In the genomic region with DNA sequence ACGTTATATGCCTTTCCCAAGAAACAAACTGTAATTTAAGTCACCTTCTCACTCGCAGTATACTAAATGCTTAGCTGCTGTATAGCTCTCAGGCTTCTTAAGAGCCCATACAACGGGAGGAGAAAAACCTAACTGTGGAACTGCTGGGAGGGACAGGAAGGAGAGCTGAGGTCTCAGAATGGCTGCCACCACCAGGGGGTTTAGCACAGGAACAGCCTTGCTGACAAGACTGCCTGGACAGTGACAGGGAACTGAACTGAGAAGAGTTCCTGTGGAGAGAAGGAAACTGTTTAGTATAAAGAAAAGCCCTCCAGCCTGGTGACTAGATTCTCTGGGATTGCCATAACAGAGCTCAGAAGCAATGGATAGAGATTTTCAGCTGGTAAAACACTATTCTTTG, we compare ENCODE assay signal across 20 mouse cellular contexts. TPM values are rescaled to one million over a fixed set of nuclear protein-coding genes. Genes with fewer than 3 reads are reported as not detected.
DNase-seq lines count a peak whose midpoint lies in the region; ATAC-seq and TF ChIP-seq lines count a peak whose summit lies in the region.
"Had no signal": no experiment of that assay in that cellular context is flagged by ENCODE, and none has a peak within 500 bp of the region (broad histone marks: within the 10 kb centered on the region; RNA-seq: fewer than 3 reads in every experiment).

No protein-coding gene starts in this region.

- DNase-seq in heart, postnatal 0 days (ENCODE audit: low spot score) = no peak
- DNase-seq in heart, adult 8-10 months (ENCODE audit: low spot score) = no peak
- DNase-seq in liver, embryonic 14.5 days (ENCODE audit: low read depth in 3 of 3, low spot score in 3 of 3) = no peak
- no peak for DNase-seq in liver, embryonic 11.5 days (ENCODE audit: low spot score)
- peak; percentile 42 for DNase-seq in R1 (ENCODE audit: low read depth, low spot score)
- peak; percentile 16 to 30 for DNase-seq in thymus, postnatal 36 days
- DNase-seq: B cell, adult 2 months; cerebellum, adult 11 months; cerebellum, postnatal 14 days; gastrocnemius, adult 2 months; heart, postnatal 4 days; kidney, adult 9 months; layer of hippocampus, adult 9-11 months; lung, adult 18-20 months; right cerebral cortex, adult 18-20 months had no signal

- H3K9ac ChIP-seq in heart, postnatal 0 days (replicated peaks; ENCODE audit: low read depth, low read length) = no peak overlapping the region
- H3K9ac ChIP-seq in liver, embryonic 14.5 days (replicated peaks) = no peak overlapping the region
- no peak overlapping the region for H3K9ac ChIP-seq in liver, embryonic 11.5 days (ENCODE audit: low read depth, low read length)
- H3K9ac ChIP-seq: heart, embryonic 13.5 days; midbrain, embryonic 13.5 days had no signal

- H3K9me3 ChIP-seq in heart, postnatal 0 days (replicated peaks; ENCODE audit: control insufficient read depth, low read length) = no peaks in the 10 kb centered on the region
- no peaks in the 10 kb centered on the region for H3K9me3 ChIP-seq in liver, embryonic 14.5 days (ENCODE audit: control insufficient read depth, low read length)
- no peaks in the 10 kb centered on the region for H3K9me3 ChIP-seq in liver, embryonic 11.5 days (ENCODE audit: control insufficient read depth, low read length)
- H3K9me3 ChIP-seq: heart, embryonic 13.5 days; midbrain, embryonic 13.5 days had no signal

- no peak overlapping the region for H3K27ac ChIP-seq in heart, postnatal 0 days (ENCODE audit: low read depth)
- no peak overlapping the region for H3K27ac ChIP-seq in liver, embryonic 14.5 days
- no peak overlapping the region for H3K27ac ChIP-seq in liver, embryonic 11.5 days (ENCODE audit: low read depth, low read length)
- H3K27ac ChIP-seq: gastrocnemius, adult 2 months; heart, embryonic 13.5 days; midbrain, embryonic 13.5 days had no signal

- TF ChIP-seq EP300 in heart, postnatal 0 days (IDR thresholded peaks at IDR 0.05; ENCODE audit: low read depth) = no peak
- TF ChIP-seq EP300 in liver, embryonic 14.5 days (IDR thresholded peaks at IDR 0.05; ENCODE audit: low read depth) = no peak

- peak; percentile 7; the same call in 1 of the 2 replicates for TF ChIP-seq CTCF in heart, postnatal 0 days (IDR thresholded peaks at IDR 0.05; ENCODE audit: low read depth)
- TF ChIP-seq CTCF in liver, embryonic 14.5 days (IDR thresholded peaks at IDR 0.05; ENCODE audit: low read depth) = 0 out of 2 replicates have a peak, but pooled peaks have one; percentile 14

- H3K36me3 ChIP-seq in heart, postnatal 0 days (replicated peaks; ENCODE audit: control insufficient read depth, insufficient read depth, low read length) = peaks cover 14% of the 10 kb centered on the region
- H3K36me3 ChIP-seq in liver, embryonic 14.5 days (replicated peaks; ENCODE audit: control insufficient read depth, insufficient read depth, low read depth) = no peaks in the 10 kb centered on the region
- peaks cover 4% of the 10 kb centered on the region; the same call in 1 of the 2 replicates for H3K36me3 ChIP-seq in liver, embryonic 11.5 days (ENCODE audit: control insufficient read depth, insufficient read depth, low read length)

- no peaks in the 10 kb centered on the region for H3K27me3 ChIP-seq in heart, postnatal 0 days (ENCODE audit: control insufficient read depth, insufficient read depth, low read length)
- H3K27me3 ChIP-seq in liver, embryonic 14.5 days (ENCODE audit: control insufficient read depth, insufficient read depth, low read length) = no peaks in the 10 kb centered on the region
- H3K27me3 ChIP-seq in liver, embryonic 11.5 days (replicated peaks; ENCODE audit: control insufficient read depth, insufficient read depth, low read length) = no peaks in the 10 kb centered on the region
- H3K27me3 ChIP-seq: heart, embryonic 13.5 days; midbrain, embryonic 13.5 days had no signal

- 76% methylated on average over 3 of the region's 3 CpGs for WGBS in heart, postnatal 0 days
- WGBS in liver, embryonic 14.5 days (ENCODE audit: insufficient replicate concordance) = 66% methylated on average over 3 of the region's 3 CpGs
- WGBS in liver, embryonic 11.5 days = 75% methylated on average over 3 of the region's 3 CpGs

- peaks cover 16% of the 10 kb centered on the region for H3K4me1 ChIP-seq in heart, postnatal 0 days (ENCODE audit: control insufficient read depth, insufficient read depth)
- no peaks in the 10 kb centered on the region for H3K4me1 ChIP-seq in liver, embryonic 14.5 days (replicated peaks; ENCODE audit: control insufficient read depth in 2 of 2, insufficient read depth in 2 of 2, low read length in 1 of 2)
- H3K4me1 ChIP-seq in liver, embryonic 11.5 days (replicated peaks; ENCODE audit: control insufficient read depth, insufficient read depth, low read length) = no peaks in the 10 kb centered on the region; the same call in 1 of the 2 replicates

- H3K4me3 ChIP-seq in heart, postnatal 0 days (ENCODE audit: low read depth, low read length) = no peak overlapping the region
- H3K4me3 ChIP-seq in liver, embryonic 14.5 days (ENCODE audit: insufficient read depth in 1 of 2, low read depth in 2 of 2, low read length in 2 of 2) = no peak overlapping the region
- H3K4me3 ChIP-seq in liver, embryonic 11.5 days (ENCODE audit: low read depth, low read length) = no peak overlapping the region
- H3K4me3 ChIP-seq: erythroblast, embryonic 14.5 days; gastrocnemius, adult 2 months; heart, embryonic 13.5 days; midbrain, embryonic 13.5 days had no signal

- ATAC-seq in heart, postnatal 0 days (ENCODE audit: insufficient read depth, low read depth) = no peak
- no peak for ATAC-seq in liver, embryonic 14.5 days (ENCODE audit: insufficient read depth)
- ATAC-seq in liver, embryonic 11.5 days (replicated peaks; ENCODE audit: low FRiP score) = no peak
- no peak for ATAC-seq in megakaryocyte progenitor cell, adult 5-6 weeks (replicated peaks; ENCODE audit: poor library complexity)
- ATAC-seq: forebrain, embryonic 16.5 days; midbrain, embryonic 13.5 days had no signal

- H3K4me2 ChIP-seq in heart, postnatal 0 days (ENCODE audit: low read depth, low read length) = no peak overlapping the region
- H3K4me2 ChIP-seq in liver, embryonic 14.5 days (ENCODE audit: low read depth) = no peak overlapping the region
- H3K4me2 ChIP-seq in liver, embryonic 11.5 days = no peak overlapping the region
- H3K4me2 ChIP-seq: heart, embryonic 13.5 days; midbrain, embryonic 13.5 days had no signal

RNA-seq across cellular contexts. Expression of a gene that starts 35.9 kb away (rescaled TPM):
- total RNA-seq in heart, postnatal 0 days (2014; rRNA removed; ENCODE audit: low replicate concordance) = 30.0 and 33.9 TPM in 2 replicates
- polyA plus RNA-seq in heart, postnatal 0 days (2015; fragmentation: Nextera tagmentation; extraction: Ambion mirVana) = 22.6 and 22.9 TPM in 2 replicates
- 10 to 100 TPM; 16.9 to 19.7 (median 18.2) TPM for total RNA-seq in heart, adult 8-10 months (2022)
- 4.8 and 6.1 TPM in 2 replicates for polyA plus RNA-seq in liver, embryonic 14.5 days (2012; rRNA removed)
- polyA plus RNA-seq in liver, embryonic 14.5 days (2014; fragmentation: Nextera tagmentation; extraction: Ambion mirVana) = 7.4 and 8.4 TPM in 2 replicates
- polyA plus RNA-seq in liver, embryonic 11.5 days (2014; fragmentation: Nextera tagmentation; extraction: Ambion mirVana) = 23.5 and 27.1 TPM in 2 replicates
- 26.5 and 27.1 TPM in 2 replicates for total RNA-seq in megakaryocyte progenitor cell, adult 5-6 weeks (2015)
- 15.7 and 23.4 TPM in 2 replicates for total RNA-seq in megakaryocyte progenitor cell, adult 5-6 weeks (2017)

RNA-seq across cellular contexts. Expression of a gene that starts 57.3 kb away (rescaled TPM):
- total RNA-seq in heart, postnatal 0 days (2014; rRNA removed; ENCODE audit: low replicate concordance) = 96.4 and 157 TPM in 2 replicates
- polyA plus RNA-seq in heart, postnatal 0 days (2015; fragmentation: Nextera tagmentation; extraction: Ambion mirVana) = 180 and 201 TPM in 2 replicates
- 10 to 100 TPM; 24.2 to 38.5 (median 28.3) TPM for total RNA-seq in heart, adult 8-10 months (2022)
- polyA plus RNA-seq in liver, embryonic 14.5 days (2012; rRNA removed) = 10.2 and 18.0 TPM in 2 replicates
- 23.9 and 24.4 TPM in 2 replicates for polyA plus RNA-seq in liver, embryonic 14.5 days (2014; fragmentation: Nextera tagmentation; extraction: Ambion mirVana)
- polyA plus RNA-seq in liver, embryonic 11.5 days (2014; fragmentation: Nextera tagmentation; extraction: Ambion mirVana) = 39.8 and 41.5 TPM in 2 replicates
- total RNA-seq in megakaryocyte progenitor cell, adult 5-6 weeks (2015) = 17.9 and 21.9 TPM in 2 replicates
- 2.9 and 6.9 TPM in 2 replicates for total RNA-seq in megakaryocyte progenitor cell, adult 5-6 weeks (2017)

Comparison
In these comparisons a context has a peak if more than half of its experiments do, and no peak if none do; other contexts are left out.
1. DNase-seq: peak in R1 (single experiment) and thymus, postnatal 36 days (2 of 2); none in heart, postnatal 0 days (single experiment), heart, adult 8-10 months (single experiment), liver, embryonic 14.5 days (0 of 3) and liver, embryonic 11.5 days (single experiment).